Mouse (Mus musculus) urinary bladder, postnatal 36 days (tissue): ENCODE results near the gene Dyrk3.
A peak's percentile ranks its signal among the peaks of the same experiment; 100 is the strongest.
"Not testable (repeated sequence)": the region's sequence is repeated elsewhere in the genome, so short reads cannot be mapped to it uniquely, and the experiment has no call there.

Source experiments
- DNase-seq, 2 experiments: peaks; one replicate each; pipeline ENCODE4 v3.0.0; 2022; ENCODE audit warnings: low spot score in 2 of 2, mixed read lengths in 1 of 2

The Dyrk3 gene

GRCm38 (mm10) chr1:131155456-131155855 is 17.3 kb upstream of the Dyrk3 start:
- peak in 1 of 2 experiments; percentile 29 for DNase-seq

- peak; percentile 84 to 87 for DNase-seq
Observed at GRCm38 (mm10) chr1:131153018-131153629, 15.0 kb upstream of the Dyrk3 start, which contains the start of gene Eif2d. TSS of gene Eif2d (plus strand) at chr1:131153181.

- no peak for DNase-seq
Observed at GRCm38 (mm10) chr1:131149496-131149895, 11.4 kb upstream of the Dyrk3 start.

GRCm38 (mm10) chr1:131146181-131146614 is 8.1 kb upstream of the Dyrk3 start:
- DNase-seq: no peak

- DNase-seq: not testable (repeated sequence)
Observed at GRCm38 (mm10) chr1:131145222-131145621, 7.1 kb upstream of the Dyrk3 start.

- DNase-seq: no peak
Observed at GRCm38 (mm10) chr1:131142472-131142871, 4.3 kb upstream of the Dyrk3 start.

- no peak for DNase-seq
Observed at GRCm38 (mm10) chr1:131141449-131141848, 3.3 kb upstream of the Dyrk3 start.

- DNase-seq: no peak
Observed at GRCm38 (mm10) chr1:131139102-131140095, 1.3 kb upstream of the Dyrk3 start.

GRCm38 (mm10) chr1:131137717-131138118 is 422 bp downstream of the Dyrk3 start:
- no peak for DNase-seq

GRCm38 (mm10) chr1:131137111-131137510 is 1.0 kb downstream of the Dyrk3 start:
- no peak for DNase-seq

GRCm38 (mm10) chr1:131135960-131136629 is 2.0 kb downstream of the Dyrk3 start:
- DNase-seq: no peak

- DNase-seq: no peak
Observed at GRCm38 (mm10) chr1:131134942-131135522, 3.1 kb downstream of the Dyrk3 start.

GRCm38 (mm10) chr1:131134231-131134630 is 3.9 kb downstream of the Dyrk3 start:
- no peak for DNase-seq

GRCm38 (mm10) chr1:131125987-131126744 is 12.0 kb downstream of the Dyrk3 start:
- no peak for DNase-seq

GRCm38 (mm10) chr1:131123522-131124265 is 14.4 kb downstream of the Dyrk3 start:
- no peak for DNase-seq

- DNase-seq: no peak
Observed at GRCm38 (mm10) chr1:131121987-131122386, 16.2 kb downstream of the Dyrk3 start.

- DNase-seq: no peak
Observed at GRCm38 (mm10) chr1:131119026-131119425, 19.1 kb downstream of the Dyrk3 start.

- DNase-seq: no peak
Observed at GRCm38 (mm10) chr1:131118530-131118929, 19.6 kb downstream of the Dyrk3 start.

GRCm38 (mm10) chr1:131116430-131117011 is 21.6 kb downstream of the Dyrk3 start:
- no peak for DNase-seq

GRCm38 (mm10) chr1:131115932-131116331 is 22.2 kb downstream of the Dyrk3 start:
- DNase-seq: peak in 1 of 2 experiments; percentile 60
